In genomic region chr1:38268246-38269042, GRCm38 (mm10) we compare ENCODE assay signal across 14 mouse cellular contexts.
DNase-seq lines count a peak whose midpoint lies in the region; ATAC-seq lines count a peak whose summit lies in the region.
"Had no signal": no experiment of that assay in that cellular context is flagged by ENCODE, and none has a peak within 500 bp of the region (broad histone marks: within the 10 kb centered on the region; RNA-seq: fewer than 3 reads in every experiment).

No protein-coding gene starts in this region.

- H3K4me1 ChIP-seq in hindbrain, embryonic 14.5 days (replicated peaks; ENCODE audit: control insufficient read depth, insufficient read depth, low read length), result peaks cover 24% of the 10 kb centered on the region
- peaks cover 26% of the 10 kb centered on the region for H3K4me1 ChIP-seq in neural tube, embryonic 15.5 days

- peak; percentile 88 for DNase-seq in heart, adult 11 months
- DNase-seq in heart, postnatal 14 days, result no peak
- peak; percentile 46 to 47 for DNase-seq in kidney, postnatal 4 days
- DNase-seq in kidney, adult 8-10 months, result no peak
- DNase-seq in hindbrain, embryonic 14.5 days (ENCODE audit: low spot score), result no peak
- no peak for DNase-seq in urinary bladder, postnatal 14 days (ENCODE audit: low spot score)
- DNase-seq in lung, postnatal 25 days (ENCODE audit: low spot score), result no peak
- DNase-seq: B cell, adult 2 months; cerebellum, adult 11 months; gastrocnemius, postnatal 10 days; lung, embryonic 14.5 days; right cerebral cortex, adult 18-20 months; thymus, postnatal 36 days had no signal

- ATAC-seq in hindbrain, embryonic 14.5 days (ENCODE audit: low FRiP score), result no peak
- ATAC-seq in neural tube, embryonic 15.5 days (ENCODE audit: low FRiP score), result peak; percentile 36; the same call in 1 of the 2 replicates

- 0 out of 2 replicates have a peak overlapping the region, but pooled peaks have one; percentile 3 for H3K9ac ChIP-seq in hindbrain, embryonic 14.5 days
- H3K9ac ChIP-seq in neural tube, embryonic 15.5 days (replicated peaks), result no peak overlapping the region
- H3K9ac ChIP-seq: lung, embryonic 14.5 days had no signal

- 32% methylated on average over 20 of the region's 20 CpGs for WGBS in hindbrain, embryonic 14.5 days
- WGBS in neural tube, embryonic 15.5 days, result 26% methylated on average over 20 of the region's 20 CpGs

- H3K36me3 ChIP-seq in hindbrain, embryonic 14.5 days (replicated peaks; ENCODE audit: control insufficient read depth, insufficient read depth), result 0 out of 2 replicates have a peak, but pooled peaks cover 6% of the 10 kb centered on the region
- H3K36me3 ChIP-seq in neural tube, embryonic 15.5 days, result no peaks in the 10 kb centered on the region; the same call in 1 of the 2 replicates

- intact Hi-C loops in heart, postnatal 14 days (cut with DNase I), result no loop called here

- H3K27ac ChIP-seq in hindbrain, embryonic 14.5 days, result peak overlapping the region; percentile 81
- H3K27ac ChIP-seq in neural tube, embryonic 15.5 days (replicated peaks), result peak overlapping the region; percentile 72

- H3K27me3 ChIP-seq in hindbrain, embryonic 14.5 days (ENCODE audit: control insufficient read depth, insufficient read depth, low read length), result no peaks in the 10 kb centered on the region
- H3K27me3 ChIP-seq in neural tube, embryonic 15.5 days (replicated peaks), result no peaks in the 10 kb centered on the region

- no peak overlapping the region for H3K4me3 ChIP-seq in hindbrain, embryonic 14.5 days (replicated peaks; ENCODE audit: low read length)
- no peak overlapping the region for H3K4me3 ChIP-seq in neural tube, embryonic 15.5 days (replicated peaks)

- H3K9me3 ChIP-seq in hindbrain, embryonic 14.5 days (ENCODE audit: control insufficient read depth, low read length), result no peaks in the 10 kb centered on the region
- no peaks in the 10 kb centered on the region for H3K9me3 ChIP-seq in neural tube, embryonic 15.5 days (replicated peaks)

- H3K4me2 ChIP-seq in hindbrain, embryonic 14.5 days (replicated peaks), result no peak overlapping the region
- peak overlapping the region; percentile 21 for H3K4me2 ChIP-seq in neural tube, embryonic 15.5 days
- H3K4me2 ChIP-seq: lung, embryonic 14.5 days had no signal

Comparison
In these comparisons a context has a peak if more than half of its experiments do, and no peak if none do; other contexts are left out.
1. DNase-seq: peak in heart, adult 11 months (single experiment) and kidney, postnatal 4 days (2 of 2); none in heart, postnatal 14 days (0 of 2), kidney, adult 8-10 months (0 of 2), hindbrain, embryonic 14.5 days (single experiment), urinary bladder, postnatal 14 days (single experiment) and lung, postnatal 25 days (single experiment).